Mouse (Mus musculus) granulocyte monocyte progenitor cell, adult 5-6 weeks (primary cell): ENCODE data around the gene Ecpas. TPM values are rescaled to one million over a fixed set of nuclear protein-coding genes. Genes with fewer than 3 reads are reported as not detected.

Experiments
- ATAC-seq: replicated peaks from 2 replicates; pipeline ENCODE4 v1.8.0; 2016; ENCODE audit warnings: mild to moderate bottlenecking, moderate TSS enrichment, inconsistent platforms; ENCODE audit not compliant: poor library complexity, severe bottlenecking
- total RNA-seq, 2 experiments: library from RNA; stranded (forward) in 1 of 2; stranded (reverse) in 1 of 2; fragments of 200-712, 200-1000 nt in 1 of 2; fragments of >200 nt in 1 of 2; fragmentation: Nextera tagmentation in 1 of 2; gene quantifications; 2 replicates each; pipeline ENCODE4 v1.2.3; 2014 to 2017

The Ecpas gene
- total RNA-seq, 2 experiments from 2014 or later = 88.5 to 142 TPM

GRCm38 (mm10) chr4:58749510-58749909 lies 163.0 kb downstream of the Ecpas start:
- ATAC-seq = no peak

GRCm38 (mm10) chr4:58749101-58749500 lies 163.4 kb downstream of the Ecpas start:
- no peak for ATAC-seq

Other genes starting within 250 kb of the Ecpas start
- gene Olfr267, start 125.0 kb downstream of the Ecpas start, total RNA-seq (2014; fragmentation: Nextera tagmentation) = 5.2 TPM in 1 of 2 replicates, not detected in the other
- 0.17 and 0.26 TPM in 2 replicates for gene Olfr267, start 125.0 kb downstream of the Ecpas start, total RNA-seq (2017)
- gene Zkscan16, start 30.9 kb upstream of the Ecpas start, total RNA-seq (2014; fragmentation: Nextera tagmentation) = not detected in 2 replicates
- not detected in 2 replicates for gene Zkscan16, start 30.9 kb upstream of the Ecpas start, total RNA-seq (2017)
- 56.5 and 58.2 TPM in 2 replicates for gene Ptgr1, start 74.4 kb upstream of the Ecpas start, total RNA-seq (2014; fragmentation: Nextera tagmentation)
- 67.6 and 68.5 TPM in 2 replicates for gene Ptgr1, start 74.4 kb upstream of the Ecpas start, total RNA-seq (2017)
- gene Dnajc25, start 82.3 kb upstream of the Ecpas start, total RNA-seq (2014; fragmentation: Nextera tagmentation) = 12.9 and 13.8 TPM in 2 replicates
- 32.7 and 42.5 TPM in 2 replicates for gene Dnajc25, start 82.3 kb upstream of the Ecpas start, total RNA-seq (2017)
- gene Gm20503, start 90.5 kb upstream of the Ecpas start, total RNA-seq (2014; fragmentation: Nextera tagmentation) = not detected in 2 replicates
- not detected in 2 replicates for gene Gm20503, start 90.5 kb upstream of the Ecpas start, total RNA-seq (2017)
- 184 and 195 TPM in 2 replicates for gene Gng10, start 122.3 kb upstream of the Ecpas start, total RNA-seq (2014; fragmentation: Nextera tagmentation)
- 90.0 and 112 TPM in 2 replicates for gene Gng10, start 122.3 kb upstream of the Ecpas start, total RNA-seq (2017)
- gene AI481877, start 226.2 kb upstream of the Ecpas start, total RNA-seq (2014; fragmentation: Nextera tagmentation) = not detected in 2 replicates
- gene AI481877, start 226.2 kb upstream of the Ecpas start, total RNA-seq (2017) = not detected in 2 replicates